Mouse (Mus musculus): ENCODE measurements around the gene Sppl2b.

Sppl2b gene

DNA sequence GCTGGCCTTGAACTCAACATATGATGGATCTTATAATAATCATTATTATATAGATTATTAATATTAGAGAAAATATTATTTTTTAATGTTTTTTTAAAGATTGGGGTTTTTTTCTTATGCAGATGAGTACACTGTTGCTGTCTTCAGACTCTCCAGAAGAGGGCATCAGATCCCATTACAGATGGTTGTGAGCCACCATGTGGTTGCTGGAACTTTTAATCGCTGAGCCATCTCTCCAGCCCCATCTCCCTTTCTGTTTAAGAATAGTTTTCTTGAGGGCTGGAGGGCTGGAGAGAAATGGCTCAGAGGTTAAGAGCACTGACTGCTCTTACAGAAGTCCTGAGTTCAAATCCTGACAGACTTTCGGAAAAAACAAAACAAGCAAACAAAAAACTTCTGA, 33.1 kb upstream of the Sppl2b start:
- no peaks in the 10 kb centered on the region for H3K9me3 ChIP-seq (ENCODE audit: low read length)
- no peaks in the 10 kb centered on the region for H3K36me3 ChIP-seq (ENCODE audit: insufficient read depth, low read length)
- H3K4me3 ChIP-seq (replicated peaks; ENCODE audit: low read length) = no peak overlapping the region
- TF ChIP-seq CTCF (conservative IDR thresholded peaks at IDR 0.05; ENCODE audit: low read length) (peak; percentile 55), NANOG (IDR thresholded peaks at IDR 0.05; ENCODE audit: borderline replicate concordance, low read length) (no peak)
- H3K4me1 ChIP-seq (replicated peaks; ENCODE audit: low read depth, low read length) = peaks cover 24% of the 10 kb centered on the region
- H3K27me3 ChIP-seq (ENCODE audit: insufficient read depth, low read length) = no peaks in the 10 kb centered on the region

DNA sequence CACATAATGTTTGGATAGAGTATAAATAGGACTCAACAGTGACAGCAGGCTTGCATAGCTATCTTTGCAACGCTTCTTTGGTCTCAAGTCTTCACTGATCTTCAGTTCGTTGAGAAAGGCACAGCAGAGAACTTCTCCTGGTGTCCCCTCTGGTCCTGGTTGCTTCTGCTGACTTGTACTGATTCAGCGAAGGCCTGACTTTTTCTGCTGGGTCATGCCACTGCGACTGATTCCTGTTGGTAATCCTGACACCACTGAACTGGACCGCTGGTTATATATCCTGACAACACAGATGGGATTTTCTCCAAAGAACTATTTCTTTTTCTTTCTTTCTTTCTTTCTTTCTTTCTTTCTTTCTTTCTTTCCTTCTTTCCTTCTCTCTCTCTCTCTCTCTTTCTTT, 32.5 kb upstream of the Sppl2b start:
- peaks cover 27% of the 10 kb centered on the region for H3K4me1 ChIP-seq (replicated peaks; ENCODE audit: low read depth, low read length)
- peaks cover 4% of the 10 kb centered on the region for H3K36me3 ChIP-seq (ENCODE audit: insufficient read depth, low read length)
- TF ChIP-seq NANOG (IDR thresholded peaks at IDR 0.05; ENCODE audit: borderline replicate concordance, low read length) (no peak), POU5F1 (IDR thresholded peaks at IDR 0.05; ENCODE audit: borderline replicate concordance, low read length) (no peak), CTCF (conservative IDR thresholded peaks at IDR 0.05; ENCODE audit: low read length) (no peak)
- H3K4me3 ChIP-seq (replicated peaks; ENCODE audit: low read length) = no peak overlapping the region
- H3K27me3 ChIP-seq (ENCODE audit: insufficient read depth, low read length) = no peaks in the 10 kb centered on the region
- no peaks in the 10 kb centered on the region for H3K9me3 ChIP-seq (ENCODE audit: low read length)

DNA sequence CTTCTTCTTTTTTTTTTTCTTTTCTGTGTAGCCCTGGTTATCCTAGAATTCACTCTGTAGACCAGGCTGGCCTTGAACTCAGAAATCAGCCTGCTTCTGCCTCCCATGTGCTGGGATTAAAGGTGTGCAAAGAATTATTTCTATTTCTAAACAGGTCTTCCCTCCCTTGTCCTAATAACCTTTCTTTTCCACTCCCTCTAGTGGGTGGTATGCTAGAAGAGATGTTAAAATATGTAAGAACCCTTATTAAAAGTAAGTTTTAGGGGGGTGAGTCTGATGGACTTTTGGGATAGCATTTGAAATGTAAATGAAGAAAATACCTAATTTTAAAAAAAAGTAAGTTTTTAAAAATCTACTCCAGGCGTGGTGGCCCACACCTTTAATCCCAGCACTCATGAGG, 31.8 kb upstream of the Sppl2b start:
- no peak for TF ChIP-seq NANOG (IDR thresholded peaks at IDR 0.05; ENCODE audit: borderline replicate concordance, low read length)
- Histone ChIP-seq H3K36me3 (ENCODE audit: insufficient read depth, low read length) (peaks cover 12% of the 10 kb centered on the region), H3K9me3 (ENCODE audit: low read length) (no peaks in the 10 kb centered on the region), H3K4me1 (replicated peaks; ENCODE audit: low read depth, low read length) (peaks cover 35% of the 10 kb centered on the region), H3K27me3 (ENCODE audit: insufficient read depth, low read length) (no peaks in the 10 kb centered on the region), H3K4me3 (replicated peaks; ENCODE audit: low read length) (no peak overlapping the region)

DNA sequence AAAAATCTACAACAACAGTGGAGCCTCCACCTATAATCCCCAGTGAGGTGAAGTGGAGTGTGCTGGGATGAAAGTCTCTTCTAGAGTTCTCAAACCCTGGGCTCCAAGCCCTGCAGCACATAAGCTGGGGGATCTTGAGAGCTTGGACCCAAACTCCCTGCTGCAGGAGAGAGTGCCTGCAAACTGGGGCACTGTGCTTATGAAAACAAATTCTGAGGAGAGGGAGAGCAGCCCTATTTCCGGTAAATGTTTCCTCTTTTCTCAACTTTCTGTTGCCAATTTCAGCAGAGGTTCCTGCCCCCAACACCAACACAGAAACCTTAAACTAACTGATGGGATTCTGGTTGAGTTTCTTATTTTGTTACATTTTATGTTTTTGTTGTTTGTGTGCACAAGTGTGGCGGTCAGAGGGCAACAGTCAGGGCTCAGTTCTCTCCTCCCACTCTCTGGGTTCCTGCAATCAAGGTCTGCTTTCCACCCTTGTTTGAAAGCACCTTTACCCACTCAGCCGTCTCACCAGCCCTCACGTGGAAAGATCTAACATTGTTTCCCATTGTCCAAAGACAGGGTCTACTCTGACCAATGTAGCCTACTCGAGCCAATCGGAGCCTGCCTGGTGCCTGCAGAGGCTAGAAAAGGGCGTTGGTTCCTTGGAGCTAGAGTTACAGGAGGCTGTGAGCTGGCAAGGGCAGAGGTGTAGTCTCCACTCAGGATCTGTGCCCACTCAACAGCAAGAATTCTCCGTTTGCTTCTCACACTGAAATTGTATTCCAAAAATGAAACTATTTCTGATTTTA, 31.0 kb upstream of the Sppl2b start:
- H3K4me1 ChIP-seq (replicated peaks; ENCODE audit: low read depth, low read length) = peaks cover 36% of the 10 kb centered on the region
- no peaks in the 10 kb centered on the region for H3K9me3 ChIP-seq (ENCODE audit: low read length)
- H3K4me3 ChIP-seq (replicated peaks; ENCODE audit: low read length) = peak overlapping the region; percentile 49; the same call in 1 of the 2 replicates
- TF ChIP-seq POU5F1 (IDR thresholded peaks at IDR 0.05; ENCODE audit: borderline replicate concordance, low read length) (no peak), NANOG (IDR thresholded peaks at IDR 0.05; ENCODE audit: borderline replicate concordance, low read length) (no peak), CTCF (conservative IDR thresholded peaks at IDR 0.05; ENCODE audit: low read length) (no peak)
- peaks cover 18% of the 10 kb centered on the region for H3K36me3 ChIP-seq (ENCODE audit: insufficient read depth, low read length)
- no peaks in the 10 kb centered on the region for H3K27me3 ChIP-seq (ENCODE audit: insufficient read depth, low read length)

DNA sequence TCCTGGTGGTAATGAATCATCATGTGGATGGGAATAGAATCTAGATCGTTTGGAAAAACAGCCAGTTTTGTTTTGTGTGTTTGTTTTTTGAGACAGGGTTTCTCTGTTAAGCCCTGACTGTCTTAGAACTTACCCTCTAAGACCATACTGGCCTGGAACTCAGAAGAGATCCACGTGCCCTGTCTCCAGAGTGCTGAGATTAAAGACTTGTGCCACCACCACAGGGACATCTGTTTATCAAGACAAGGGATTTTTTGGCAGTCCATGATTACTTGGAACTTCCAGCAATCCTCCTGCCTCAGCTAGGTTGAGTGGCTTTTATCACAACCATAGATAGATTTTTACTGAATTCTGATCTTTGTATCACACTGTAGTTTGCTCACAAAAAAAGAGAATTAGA, 30.2 kb upstream of the Sppl2b start:
- H3K4me1 ChIP-seq (replicated peaks; ENCODE audit: low read depth, low read length) = peaks cover 43% of the 10 kb centered on the region
- H3K4me3 ChIP-seq (replicated peaks; ENCODE audit: low read length) = no peak overlapping the region
- TF ChIP-seq NANOG (IDR thresholded peaks at IDR 0.05; ENCODE audit: borderline replicate concordance, low read length) (no peak), POU5F1 (IDR thresholded peaks at IDR 0.05; ENCODE audit: borderline replicate concordance, low read length) (no peak), CTCF (conservative IDR thresholded peaks at IDR 0.05; ENCODE audit: low read length) (no peak)
- peaks cover 25% of the 10 kb centered on the region for H3K36me3 ChIP-seq (ENCODE audit: insufficient read depth, low read length)
- no peaks in the 10 kb centered on the region for H3K9me3 ChIP-seq (ENCODE audit: low read length)
- H3K27me3 ChIP-seq (ENCODE audit: insufficient read depth, low read length) = no peaks in the 10 kb centered on the region

DNA sequence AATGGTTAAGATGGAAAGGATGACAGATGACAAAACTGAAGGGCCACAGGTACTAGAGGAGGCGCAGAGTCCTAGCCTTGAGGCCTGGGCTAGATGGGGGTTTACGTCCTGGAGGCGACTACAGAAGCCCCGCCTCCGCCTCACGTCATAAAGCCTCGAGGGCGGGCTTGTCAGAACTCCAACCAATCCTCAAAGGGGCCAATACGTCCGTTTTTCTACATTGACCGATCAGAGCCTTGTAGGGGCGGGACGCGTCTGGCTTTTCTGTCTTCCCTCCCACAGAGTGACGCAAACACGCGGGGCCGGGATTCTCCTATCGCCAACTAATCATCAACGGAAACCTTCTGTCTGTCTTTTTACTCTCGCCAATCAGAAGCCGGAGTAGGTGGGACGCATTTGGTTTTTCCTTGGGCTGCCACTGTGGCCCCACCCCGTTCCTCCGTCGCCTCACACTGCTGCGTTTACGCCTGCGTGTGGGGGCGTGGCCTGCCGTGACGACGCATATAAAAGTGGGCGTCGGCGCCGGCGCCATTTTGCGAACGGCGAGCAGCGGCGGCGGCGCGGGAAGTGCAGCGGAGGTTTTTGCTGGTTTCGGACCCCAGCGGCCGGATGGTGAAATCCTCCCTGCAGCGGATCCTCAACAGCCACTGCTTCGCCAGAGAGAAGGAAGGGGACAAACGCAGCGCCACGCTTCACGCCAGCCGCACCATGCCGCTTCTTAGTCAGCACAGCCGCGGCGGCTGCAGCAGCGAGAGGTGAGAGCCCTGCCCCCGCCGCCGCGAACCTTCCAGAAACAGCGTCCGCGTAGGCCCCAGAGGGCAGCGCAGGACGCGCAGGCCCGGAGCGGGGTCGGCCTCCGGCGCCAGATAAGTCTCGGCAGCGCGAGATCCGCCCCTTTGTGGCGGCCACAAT, 28.7 kb upstream of the Sppl2b start, which contains the start of gene Oaz1:
Gene Oaz1, plus strand, starts transcription at position 506 of the 912 bp plus-strand sequence.
- H3K36me3 ChIP-seq (ENCODE audit: insufficient read depth, low read length) = peaks cover 36% of the 10 kb centered on the region
- peak within 1 kb of the TSS; percentile 89 for H3K4me3 ChIP-seq (replicated peaks; ENCODE audit: low read length)
- TF ChIP-seq POU5F1 (IDR thresholded peaks at IDR 0.05; ENCODE audit: borderline replicate concordance, low read length) (no peak), NANOG (IDR thresholded peaks at IDR 0.05; ENCODE audit: borderline replicate concordance, low read length) (no peak), CTCF (conservative IDR thresholded peaks at IDR 0.05; ENCODE audit: low read length) (no peak)
- no peaks in the 10 kb centered on the region for H3K27me3 ChIP-seq (ENCODE audit: insufficient read depth, low read length)
- H3K4me1 ChIP-seq (replicated peaks; ENCODE audit: low read depth, low read length) = peaks cover 58% of the 10 kb centered on the region
- no peaks in the 10 kb centered on the region for H3K9me3 ChIP-seq (ENCODE audit: low read length)

DNA sequence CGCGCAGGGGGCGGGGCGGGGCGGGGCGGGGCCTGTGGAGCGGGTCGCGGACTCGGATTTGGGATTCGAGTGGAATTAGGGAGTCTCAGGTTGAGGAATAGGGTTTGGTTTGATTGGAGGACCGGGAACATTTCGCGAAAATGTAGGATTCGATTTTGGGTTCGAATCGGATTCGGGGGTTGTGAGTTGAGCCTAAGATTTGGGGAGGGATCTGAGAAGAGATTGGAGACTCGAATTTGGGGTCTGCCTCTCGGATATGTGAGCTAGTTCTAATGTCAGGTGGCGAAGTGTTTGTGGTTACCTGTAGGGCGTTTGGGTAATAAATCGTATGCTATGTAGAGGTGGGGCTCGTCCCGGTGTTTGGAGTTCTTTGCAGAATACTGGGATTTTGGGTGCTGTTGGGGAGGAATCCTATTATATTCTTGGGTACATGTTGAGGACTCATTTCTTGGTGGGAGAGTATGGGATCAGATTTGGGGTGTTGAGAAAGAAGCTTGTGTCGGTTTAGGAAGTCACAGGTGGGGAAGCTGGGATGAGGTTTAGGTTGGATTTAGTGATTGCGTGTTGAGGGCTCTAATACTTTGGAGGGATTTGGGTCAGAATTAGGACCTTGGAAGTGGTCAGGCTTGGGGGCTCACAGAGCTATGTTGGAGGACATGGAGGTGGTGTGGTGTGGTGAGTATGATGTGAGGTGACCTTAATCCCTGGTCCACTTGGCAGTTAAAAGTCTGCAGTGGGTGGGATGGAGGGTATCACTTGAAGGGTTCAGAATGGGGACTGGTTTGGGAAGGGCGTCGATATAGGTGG, 27.8 kb upstream of the Sppl2b start:
- Histone ChIP-seq H3K9me3 (ENCODE audit: low read length) (no peaks in the 10 kb centered on the region), H3K36me3 (ENCODE audit: insufficient read depth, low read length) (peaks cover 36% of the 10 kb centered on the region), H3K4me1 (replicated peaks; ENCODE audit: low read depth, low read length) (peaks cover 64% of the 10 kb centered on the region), H3K4me3 (replicated peaks; ENCODE audit: low read length) (peak overlapping the region; percentile 89), H3K27me3 (ENCODE audit: insufficient read depth, low read length) (peaks cover 2% of the 10 kb centered on the region)
- TF ChIP-seq POU5F1 (IDR thresholded peaks at IDR 0.05; ENCODE audit: borderline replicate concordance, low read length) = no peak
- TF ChIP-seq CTCF (conservative IDR thresholded peaks at IDR 0.05; ENCODE audit: low read length) = no peak
- TF ChIP-seq NANOG (IDR thresholded peaks at IDR 0.05; ENCODE audit: borderline replicate concordance, low read length) = no peak

All from E14TG2a.4 (cell line).